Mouse (Mus musculus) CH12.LX (cell line): ENCODE data around the gene Fam214b.

Source experiments
- CTCF ChIP-seq, 2 experiments: IDR thresholded peaks in 1 of 2; conservative IDR thresholded peaks in 1 of 2; 2 replicates each; pipeline ENCODE4 v1.5.1; 2011 to 2012; ENCODE audit warnings: low read depth in 2 of 2, low read length in 2 of 2, improper control_type of control experiment in 1 of 2, inconsistent platforms in 1 of 2, mild to moderate bottlenecking in 1 of 2, moderate library complexity in 1 of 2
- E2F4 ChIP-seq: IDR thresholded peaks from 2 replicates; pipeline ENCODE4 v1.6.1; 2011; ENCODE audit warnings: low read depth, low read length, improper control_type of control experiment; ENCODE audit not compliant: insufficient replicate concordance
- MAFK ChIP-seq: IDR thresholded peaks from 2 replicates; pipeline ENCODE4 v1.6.1; 2011; ENCODE audit warnings: low read length, improper control_type of control experiment; ENCODE audit not compliant: insufficient replicate concordance
- SMC3 ChIP-seq: IDR thresholded peaks from 2 replicates; pipeline ENCODE4 v1.6.1; 2011; ENCODE audit warnings: low read depth, low read length, improper control_type of control experiment
- TBP ChIP-seq: conservative IDR thresholded peaks from 2 replicates; pipeline ENCODE4 v1.6.1; 2011; ENCODE audit warnings: low read depth, low read length, improper control_type of control experiment
- ZKSCAN1 ChIP-seq: IDR thresholded peaks from 2 replicates; pipeline ENCODE4 v1.6.1; 2012; ENCODE audit warnings: low read depth, inconsistent platforms, low read length, improper control_type of control experiment, borderline replicate concordance

DNA sequence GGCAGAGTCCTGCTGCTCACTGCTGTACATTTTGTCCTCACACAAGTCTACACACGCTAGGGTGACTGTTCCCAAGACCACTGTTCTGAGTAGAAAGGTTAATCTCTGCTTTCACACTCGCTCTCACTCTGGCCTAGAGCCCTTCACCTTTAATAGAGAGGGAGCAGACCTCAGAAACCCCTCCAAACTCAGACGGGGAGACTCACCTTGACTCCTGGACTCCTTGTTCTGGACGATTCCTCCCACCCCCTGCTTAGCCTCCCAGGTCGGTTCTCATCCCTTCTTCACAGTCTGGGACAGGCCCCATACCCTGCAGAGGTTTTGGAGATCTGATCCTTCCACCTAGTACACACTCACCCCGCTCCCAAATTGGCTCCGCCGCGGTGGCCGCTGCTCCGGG, 6.4 kb downstream of the Fam214b start:
- TF ChIP-seq MAFK = no peak
- no peak for TF ChIP-seq SMC3
- TF ChIP-seq ZKSCAN1 = no peak
- TF ChIP-seq E2F4 = no peak
- no peak for TF ChIP-seq TBP
- no peak for TF ChIP-seq CTCF (conservative IDR thresholded peaks at IDR 0.05 in 1 of 2, IDR thresholded peaks at IDR 0.05 in 1 of 2; ENCODE audit: low read depth in 2 of 2, low read length in 2 of 2)
